Mouse (Mus musculus): Measurements from ENCODE around the gene Rbm20. TPM values are rescaled to one million over a fixed set of nuclear protein-coding genes. Genes with fewer than 3 reads are reported as not detected.

Rbm20 gene
- polyA plus RNA-seq, 1 experiment from 2014 or later = 0.52 TPM

- Histone ChIP-seq H3K9me3 (ENCODE audit: control insufficient read depth) (no peaks in the 10 kb centered on the region), H3K36me3 (ENCODE audit: control insufficient read depth, insufficient read depth) (no peaks in the 10 kb centered on the region), H3K4me3 (ENCODE audit: low read depth, low read length) (no peak overlapping the region), H3K27ac (ENCODE audit: low read depth, low read length) (no peak overlapping the region), H3K4me2 (replicated peaks; ENCODE audit: low read depth) (no peak overlapping the region), H3K9ac (ENCODE audit: low read depth, low read length) (no peak overlapping the region), H3K27me3 (replicated peaks; ENCODE audit: control insufficient read depth, insufficient read depth, low read length) (no peaks in the 10 kb centered on the region), H3K4me1 (replicated peaks; ENCODE audit: control insufficient read depth, insufficient read depth, low read length) (peaks cover 37% of the 10 kb centered on the region)
- no peak for TF ChIP-seq CTCF (IDR thresholded peaks at IDR 0.05; ENCODE audit: low read depth)
- WGBS = 77% methylated on average over 1 of the region's 1 CpGs
- no peak for ATAC-seq
These were observed 191.7 kb downstream of the Rbm20 start for GRCm38 (mm10) chr19:53868796-53869195.

GRCm38 (mm10) chr19:53869427-53870385 lies 192.6 kb downstream of the Rbm20 start:
- Histone ChIP-seq H3K9me3 (ENCODE audit: control insufficient read depth) (no peaks in the 10 kb centered on the region), H3K4me2 (replicated peaks; ENCODE audit: low read depth) (no peak overlapping the region), H3K9ac (ENCODE audit: low read depth, low read length) (no peak overlapping the region), H3K4me3 (ENCODE audit: low read depth, low read length) (no peak overlapping the region), H3K27me3 (replicated peaks; ENCODE audit: control insufficient read depth, insufficient read depth, low read length) (no peaks in the 10 kb centered on the region), H3K27ac (ENCODE audit: low read depth, low read length) (no peak overlapping the region), H3K4me1 (replicated peaks; ENCODE audit: control insufficient read depth, insufficient read depth, low read length) (peaks cover 37% of the 10 kb centered on the region), H3K36me3 (ENCODE audit: control insufficient read depth, insufficient read depth) (no peaks in the 10 kb centered on the region)
- no peak for TF ChIP-seq CTCF (IDR thresholded peaks at IDR 0.05; ENCODE audit: low read depth)
- 71% methylated on average over 4 of the region's 4 CpGs for WGBS
- no peak for ATAC-seq

GRCm38 (mm10) chr19:53870568-53870967 lies 193.5 kb downstream of the Rbm20 start:
- no peak for ATAC-seq
- TF ChIP-seq CTCF (IDR thresholded peaks at IDR 0.05; ENCODE audit: low read depth) = peak; percentile 64
- Histone ChIP-seq H3K27me3 (replicated peaks; ENCODE audit: control insufficient read depth, insufficient read depth, low read length) (no peaks in the 10 kb centered on the region), H3K36me3 (ENCODE audit: control insufficient read depth, insufficient read depth) (no peaks in the 10 kb centered on the region), H3K27ac (ENCODE audit: low read depth, low read length) (peak overlapping the region; percentile 73; the same call in 1 of the 2 replicates), H3K4me3 (ENCODE audit: low read depth, low read length) (no peak overlapping the region), H3K9me3 (ENCODE audit: control insufficient read depth) (no peaks in the 10 kb centered on the region), H3K4me1 (replicated peaks; ENCODE audit: control insufficient read depth, insufficient read depth, low read length) (peaks cover 37% of the 10 kb centered on the region), H3K4me2 (replicated peaks; ENCODE audit: low read depth) (peak overlapping the region; percentile 25; the same call in 1 of the 2 replicates), H3K9ac (ENCODE audit: low read depth, low read length) (no peak overlapping the region)
- 62% methylated on average over 2 of the region's 2 CpGs for WGBS

- no peak for TF ChIP-seq CTCF (IDR thresholded peaks at IDR 0.05; ENCODE audit: low read depth)
- Histone ChIP-seq H3K4me1 (replicated peaks; ENCODE audit: control insufficient read depth, insufficient read depth, low read length) (peaks cover 37% of the 10 kb centered on the region), H3K27me3 (replicated peaks; ENCODE audit: control insufficient read depth, insufficient read depth, low read length) (no peaks in the 10 kb centered on the region), H3K4me3 (ENCODE audit: low read depth, low read length) (no peak overlapping the region), H3K4me2 (replicated peaks; ENCODE audit: low read depth) (peak overlapping the region; percentile 17), H3K36me3 (ENCODE audit: control insufficient read depth, insufficient read depth) (no peaks in the 10 kb centered on the region), H3K27ac (ENCODE audit: low read depth, low read length) (peak overlapping the region; percentile 73), H3K9me3 (ENCODE audit: control insufficient read depth) (no peaks in the 10 kb centered on the region), H3K9ac (ENCODE audit: low read depth, low read length) (0 out of 2 replicates have a peak overlapping the region, but pooled peaks have one; percentile 1)
- peak; percentile 20; the same call in 1 of the 2 replicates for ATAC-seq
- 45% methylated on average over 6 of the region's 6 CpGs for WGBS
These were observed 194.4 kb downstream of the Rbm20 start for GRCm38 (mm10) chr19:53871502-53871901.

- Histone ChIP-seq H3K4me2 (replicated peaks; ENCODE audit: low read depth) (peak overlapping the region; percentile 21; the same call in 1 of the 2 replicates), H3K27me3 (replicated peaks; ENCODE audit: control insufficient read depth, insufficient read depth, low read length) (no peaks in the 10 kb centered on the region), H3K9me3 (ENCODE audit: control insufficient read depth) (no peaks in the 10 kb centered on the region), H3K27ac (ENCODE audit: low read depth, low read length) (peak overlapping the region; percentile 75), H3K4me3 (ENCODE audit: low read depth, low read length) (no peak overlapping the region), H3K9ac (ENCODE audit: low read depth, low read length) (no peak overlapping the region), H3K4me1 (replicated peaks; ENCODE audit: control insufficient read depth, insufficient read depth, low read length) (peaks cover 37% of the 10 kb centered on the region), H3K36me3 (ENCODE audit: control insufficient read depth, insufficient read depth) (no peaks in the 10 kb centered on the region)
- WGBS = 51% methylated on average over 6 of the region's 6 CpGs
- ATAC-seq = peak; percentile 82
- TF ChIP-seq CTCF (IDR thresholded peaks at IDR 0.05; ENCODE audit: low read depth) = no peak
These were observed 196.0 kb downstream of the Rbm20 start for GRCm38 (mm10) chr19:53872994-53873713.

GRCm38 (mm10) chr19:53875246-53875645 lies 198.1 kb downstream of the Rbm20 start:
- 82% methylated on average over 6 of the region's 6 CpGs for WGBS
- Histone ChIP-seq H3K4me3 (ENCODE audit: low read depth, low read length) (no peak overlapping the region), H3K27ac (ENCODE audit: low read depth, low read length) (no peak overlapping the region), H3K4me2 (replicated peaks; ENCODE audit: low read depth) (no peak overlapping the region), H3K9ac (ENCODE audit: low read depth, low read length) (no peak overlapping the region), H3K36me3 (ENCODE audit: control insufficient read depth, insufficient read depth) (no peaks in the 10 kb centered on the region), H3K4me1 (replicated peaks; ENCODE audit: control insufficient read depth, insufficient read depth, low read length) (peaks cover 25% of the 10 kb centered on the region), H3K27me3 (replicated peaks; ENCODE audit: control insufficient read depth, insufficient read depth, low read length) (no peaks in the 10 kb centered on the region), H3K9me3 (ENCODE audit: control insufficient read depth) (no peaks in the 10 kb centered on the region)
- TF ChIP-seq CTCF (IDR thresholded peaks at IDR 0.05; ENCODE audit: low read depth) = no peak
- ATAC-seq = no peak
